Mouse (Mus musculus): ENCODE results near the gene Itga3. TPM values are rescaled to one million over a fixed set of nuclear protein-coding genes. Genes with fewer than 3 reads are reported as not detected.

Gene Itga3
- total and polyA plus RNA-seq, 3 experiments: not detected

DNA sequence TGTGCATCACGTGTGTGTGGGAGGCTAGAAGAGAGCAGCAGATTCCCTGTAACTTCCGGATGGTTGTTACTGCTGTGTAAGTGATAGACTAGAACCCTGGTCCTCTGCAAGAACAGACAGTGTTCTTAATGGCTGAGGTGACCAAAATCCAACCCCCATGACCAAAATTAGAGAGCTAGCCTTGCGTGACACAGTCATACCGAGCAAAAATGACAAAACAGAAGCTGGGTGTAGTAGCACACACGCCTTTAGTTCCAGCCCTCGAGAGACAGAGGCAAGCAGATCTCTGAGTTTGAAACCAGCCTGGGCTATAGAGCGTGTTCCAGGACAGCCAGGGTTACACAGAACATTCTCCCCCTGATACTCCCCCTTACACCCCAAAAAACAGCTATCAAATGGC lies 33.5 kb upstream of the Itga3 start:
- no peak for DNase-seq (ENCODE audit: low read depth, low spot score)
- Histone ChIP-seq H3K9me3 (replicated peaks; ENCODE audit: insufficient read depth, low read length) (no peaks in the 10 kb centered on the region), H3K9ac (ENCODE audit: control insufficient read depth, low read depth, low read length, poor library complexity, severe bottlenecking) (no peak overlapping the region), H3K36me3 (ENCODE audit: control insufficient read depth in 1 of 2, insufficient read depth in 2 of 2, low read length in 2 of 2) (no peaks in the 10 kb centered on the region), H3K79me2 (ENCODE audit: control insufficient read depth, insufficient read depth, low read length, poor library complexity) (no peaks in the 10 kb centered on the region), H3K27ac (ENCODE audit: control insufficient read depth, low read depth, low read length) (no peak overlapping the region), H3K4me1 (ENCODE audit: control insufficient read depth in 1 of 2, insufficient read depth in 2 of 2, low read length in 2 of 2) (no peaks in the 10 kb centered on the region), H3K27me3 (ENCODE audit: control insufficient read depth in 1 of 2, insufficient read depth in 2 of 2, low read length in 2 of 2) (peaks cover 3 to 7% of the 10 kb centered on the region in 2 experiments), H3K4me3 (ENCODE audit: control insufficient read depth in 1 of 2, insufficient read depth in 1 of 2, low read depth in 2 of 2, low read length in 2 of 2) (no peak overlapping the region)
- no peak for TF ChIP-seq MYB (IDR thresholded peaks at IDR 0.05; ENCODE audit: low read depth, low read length)
- TF ChIP-seq EP300 (IDR thresholded peaks at IDR 0.05; ENCODE audit: low read depth in 1 of 2, low read length in 2 of 2): no peak

DNA sequence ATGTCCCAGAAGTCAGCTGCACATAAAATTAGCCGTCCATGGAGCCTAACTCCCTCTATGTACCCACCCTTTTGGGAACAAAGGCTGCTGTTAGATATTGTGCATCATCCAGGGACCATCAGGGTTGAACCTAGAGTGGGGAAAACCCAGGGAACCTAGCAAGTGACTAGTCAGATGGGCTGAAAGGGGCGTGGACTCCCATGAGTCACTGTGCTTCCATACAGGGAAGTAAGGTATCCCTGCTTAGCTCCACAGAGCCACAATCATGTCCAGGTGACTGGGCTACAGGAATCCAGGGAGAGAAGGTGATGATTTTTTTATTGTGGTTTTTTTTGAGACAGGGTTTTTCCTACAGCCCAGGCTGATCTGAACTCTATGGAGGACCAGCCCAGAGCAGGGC lies 32.4 kb upstream of the Itga3 start:
- Histone ChIP-seq H3K4me3 (ENCODE audit: control insufficient read depth in 1 of 2, insufficient read depth in 1 of 2, low read depth in 2 of 2, low read length in 2 of 2) (no peak overlapping the region), H3K79me2 (ENCODE audit: control insufficient read depth, insufficient read depth, low read length, poor library complexity) (no peaks in the 10 kb centered on the region), H3K27me3 (ENCODE audit: control insufficient read depth in 1 of 2, insufficient read depth in 2 of 2, low read length in 2 of 2) (peaks cover 3 to 5% of the 10 kb centered on the region in 2 experiments), H3K4me1 (ENCODE audit: control insufficient read depth in 1 of 2, insufficient read depth in 2 of 2, low read length in 2 of 2) (peaks cover 0 to 5% of the 10 kb centered on the region in 2 experiments; a peak in 1 of 4 replicates), H3K9ac (ENCODE audit: control insufficient read depth, low read depth, low read length, poor library complexity, severe bottlenecking) (no peak overlapping the region), H3K9me3 (replicated peaks; ENCODE audit: insufficient read depth, low read length) (no peaks in the 10 kb centered on the region), H3K27ac (ENCODE audit: control insufficient read depth, low read depth, low read length) (no peak overlapping the region), H3K36me3 (ENCODE audit: control insufficient read depth in 1 of 2, insufficient read depth in 2 of 2, low read length in 2 of 2) (peaks cover 0 to 5% of the 10 kb centered on the region in 2 experiments; a peak in 2 of 4 replicates)
- no peak for DNase-seq (ENCODE audit: low read depth, low spot score)
- TF ChIP-seq ZKSCAN1 (IDR thresholded peaks at IDR 0.05; ENCODE audit: low read depth, low read length) (no peak), POLR2A (IDR thresholded peaks at IDR 0.05; ENCODE audit: control insufficient read depth in 1 of 2, insufficient read depth in 1 of 2, low read depth in 1 of 2, low read length in 2 of 2, poor library complexity in 1 of 2) (no peak), POLR2AphosphoS2 (IDR thresholded peaks at IDR 0.05; ENCODE audit: low read length) (no peak), BHLHE40 (IDR thresholded peaks at IDR 0.05; ENCODE audit: borderline replicate concordance, low read depth, low read length) (no peak), TAL1 (IDR thresholded peaks at IDR 0.05; ENCODE audit: low read length) (no peak), ETS1 (IDR thresholded peaks at IDR 0.05; ENCODE audit: low read depth, low read length) (no peak), NELFE (IDR thresholded peaks at IDR 0.05; ENCODE audit: low read depth, low read length) (no peak), ZNF384 (IDR thresholded peaks at IDR 0.05; ENCODE audit: low read depth, low read length) (no peak), USF1 (IDR thresholded peaks at IDR 0.05; ENCODE audit: low read depth, low read length) (no peak), MEF2A (IDR thresholded peaks at IDR 0.05; ENCODE audit: extremely low read depth, insufficient replicate concordance, low read depth, low read length, poor library complexity, severe bottlenecking) (no peak), POLR2AphosphoS5 (IDR thresholded peaks at IDR 0.05; ENCODE audit: borderline replicate concordance, low read depth, low read length) (no peak)

All from MEL (cell line).